Mouse (Mus musculus): ENCODE results near the gene Phc1. TPM values are rescaled to one million over a fixed set of nuclear protein-coding genes. Genes with fewer than 3 reads are reported as not detected.

Phc1 gene
- polyA plus RNA-seq, 1 experiment from 2014 or later, result 24.5 TPM

DNA sequence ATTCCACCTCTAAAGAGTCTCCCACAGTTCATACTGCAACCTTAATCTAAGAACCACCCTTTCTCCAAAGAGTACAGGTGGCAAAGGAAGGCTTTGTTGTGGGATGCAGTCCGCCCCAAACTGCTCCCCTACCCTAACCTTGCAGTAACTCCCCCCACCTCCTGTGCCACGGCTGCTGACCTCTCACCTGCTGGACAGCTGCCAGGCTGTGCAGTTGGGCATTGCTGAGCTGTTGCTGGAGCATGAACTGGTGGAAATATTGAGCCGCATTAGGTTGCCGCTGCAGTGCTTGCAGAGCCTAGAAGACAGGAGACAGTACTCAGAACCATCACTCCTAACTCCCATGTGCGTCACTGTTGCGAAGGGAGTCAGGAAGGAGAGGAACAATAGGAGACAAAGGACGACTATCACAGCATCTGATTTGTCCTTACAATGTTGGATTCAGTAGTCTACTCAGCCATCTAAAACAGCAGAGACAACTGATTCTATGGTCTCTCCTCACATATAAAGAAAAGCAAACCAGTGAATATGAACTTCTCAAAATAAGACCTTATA, 5.5 kb downstream of the Phc1 start:
- H3K27ac ChIP-seq, result no peak overlapping the region
- peaks cover 16% of the 10 kb centered on the region for H3K4me1 ChIP-seq
- no peak overlapping the region for H3K9ac ChIP-seq
- 86% methylated on average over 7 of the region's 7 CpGs for WGBS
- no peak overlapping the region for H3K4me3 ChIP-seq
- ATAC-seq (ENCODE audit: insufficient number of reproducible peaks, insufficient read depth, low FRiP score, low TSS enrichment, low read depth), result no peak
- no peaks in the 10 kb centered on the region for H3K9me3 ChIP-seq
- H3K36me3 ChIP-seq, result peaks cover 60% of the 10 kb centered on the region
- H3K27me3 ChIP-seq, result no peaks in the 10 kb centered on the region
- H3K4me2 ChIP-seq, result no peak overlapping the region

DNA sequence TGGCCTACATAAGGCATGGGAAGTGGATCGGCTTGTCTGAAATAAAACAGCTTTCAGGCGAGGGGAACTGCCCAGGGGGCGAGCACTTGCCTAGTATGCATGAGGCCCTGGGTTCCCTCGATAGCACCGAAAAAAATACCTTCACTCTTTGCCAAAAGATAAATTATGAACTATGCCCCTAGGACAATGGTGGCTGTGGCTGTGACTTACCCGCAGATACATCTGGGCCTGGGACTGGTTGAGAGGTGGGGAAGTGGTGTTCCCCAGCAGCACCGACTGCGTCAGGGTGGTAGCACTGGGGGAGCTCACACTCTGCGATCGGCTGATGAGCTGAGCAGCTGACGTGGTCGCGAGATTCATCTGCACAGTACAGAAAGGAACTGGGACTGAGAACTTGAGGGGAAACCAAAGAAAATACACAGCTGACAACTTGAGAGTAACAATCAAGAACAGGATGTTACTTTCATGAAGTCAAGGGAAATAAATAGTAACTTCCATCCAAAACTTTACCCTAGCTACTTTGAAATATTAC, 7.2 kb downstream of the Phc1 start:
- Histone ChIP-seq H3K4me2 (no peak overlapping the region), H3K27me3 (no peaks in the 10 kb centered on the region), H3K9ac (no peak overlapping the region), H3K36me3 (peaks cover 77% of the 10 kb centered on the region), H3K9me3 (no peaks in the 10 kb centered on the region), H3K27ac (no peak overlapping the region), H3K4me3 (no peak overlapping the region), H3K4me1 (peaks cover 7% of the 10 kb centered on the region)
- ATAC-seq (ENCODE audit: insufficient number of reproducible peaks, insufficient read depth, low FRiP score, low TSS enrichment, low read depth), result no peak
- 86% methylated on average over 13 of the region's 13 CpGs for WGBS

GRCm38 (mm10) chr6:122325361-122325975, 14.9 kb downstream of the Phc1 start:
- H3K9me3 ChIP-seq, result no peaks in the 10 kb centered on the region
- no peak overlapping the region for H3K4me2 ChIP-seq
- no peaks in the 10 kb centered on the region for H3K4me1 ChIP-seq
- H3K4me3 ChIP-seq, result no peak overlapping the region
- ATAC-seq (ENCODE audit: insufficient number of reproducible peaks, insufficient read depth, low FRiP score, low TSS enrichment, low read depth), result no peak
- no peak overlapping the region for H3K9ac ChIP-seq
- WGBS, result 91% methylated on average over 6 of the region's 6 CpGs
- no peaks in the 10 kb centered on the region for H3K27me3 ChIP-seq
- H3K36me3 ChIP-seq, result peaks cover 65% of the 10 kb centered on the region
- no peak overlapping the region for H3K27ac ChIP-seq

DNA sequence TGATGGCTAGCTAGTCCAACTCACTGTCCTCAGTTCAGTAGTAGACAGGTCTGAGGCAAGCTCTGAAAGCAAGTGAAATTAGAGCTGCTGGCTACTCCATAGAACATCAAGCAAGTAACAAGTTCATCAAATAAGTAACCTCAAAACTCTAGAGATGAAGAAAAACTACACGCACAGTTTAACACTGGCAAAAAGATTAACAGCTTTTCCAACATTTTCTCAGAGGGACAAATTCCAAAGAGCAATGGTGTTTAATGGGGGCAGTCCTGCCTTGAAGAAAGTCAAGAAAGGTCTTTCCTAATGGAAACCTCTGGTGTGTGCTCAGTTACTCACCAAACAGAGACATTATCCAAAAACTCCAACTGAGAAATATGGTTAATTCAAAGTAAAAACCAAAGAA, 21.6 kb downstream of the Phc1 start:
- Histone ChIP-seq H3K27me3 (no peaks in the 10 kb centered on the region), H3K36me3 (peaks cover 96% of the 10 kb centered on the region), H3K9ac (no peak overlapping the region), H3K9me3 (no peaks in the 10 kb centered on the region), H3K4me1 (no peaks in the 10 kb centered on the region), H3K27ac (no peak overlapping the region), H3K4me2 (no peak overlapping the region), H3K4me3 (no peak overlapping the region)
- WGBS, result 91% methylated on average over 1 of the region's 1 CpGs
- ATAC-seq (ENCODE audit: insufficient number of reproducible peaks, insufficient read depth, low FRiP score, low TSS enrichment, low read depth), result no peak

DNA sequence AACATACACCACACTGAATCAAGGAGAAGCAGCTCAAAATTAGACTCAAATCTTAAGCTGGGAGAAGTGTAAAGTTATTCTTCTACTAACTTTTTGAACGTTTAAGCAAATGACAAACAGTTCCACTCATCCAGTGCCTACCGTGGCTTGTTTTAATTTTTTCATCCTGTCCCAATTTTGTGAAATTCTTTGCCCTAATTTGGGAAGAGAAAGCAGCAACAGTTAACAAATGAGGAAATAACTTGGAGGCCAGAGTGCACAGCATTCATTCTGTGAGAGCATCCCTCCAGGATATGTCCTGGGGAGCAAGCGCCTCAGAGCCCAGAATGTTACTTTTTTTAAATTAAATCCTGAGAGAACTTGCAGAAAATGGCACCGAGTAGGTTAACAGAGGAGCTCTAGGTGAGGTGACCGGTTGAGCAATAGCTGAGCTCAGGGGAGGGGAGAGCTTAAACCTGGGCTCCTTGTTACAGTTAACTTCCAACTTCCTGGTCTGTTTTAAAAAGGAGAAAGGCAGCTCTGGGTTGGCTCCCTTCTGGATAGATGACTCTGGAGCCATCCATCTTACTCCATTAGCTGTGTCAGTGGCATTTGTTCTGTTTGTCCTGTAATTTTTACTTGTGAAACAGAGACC, 30.1 kb downstream of the Phc1 start:
- Histone ChIP-seq H3K27me3 (no peaks in the 10 kb centered on the region), H3K9ac (peak overlapping the region; percentile 91), H3K4me2 (peak overlapping the region; percentile 80), H3K4me3 (peak overlapping the region; percentile 91), H3K9me3 (no peaks in the 10 kb centered on the region), H3K27ac (no peak overlapping the region), H3K36me3 (peaks cover 30% of the 10 kb centered on the region), H3K4me1 (peaks cover 17% of the 10 kb centered on the region)
- no peak for ATAC-seq (ENCODE audit: insufficient number of reproducible peaks, insufficient read depth, low FRiP score, low TSS enrichment, low read depth)
- WGBS, result 55% methylated on average over 5 of the region's 5 CpGs

DNA sequence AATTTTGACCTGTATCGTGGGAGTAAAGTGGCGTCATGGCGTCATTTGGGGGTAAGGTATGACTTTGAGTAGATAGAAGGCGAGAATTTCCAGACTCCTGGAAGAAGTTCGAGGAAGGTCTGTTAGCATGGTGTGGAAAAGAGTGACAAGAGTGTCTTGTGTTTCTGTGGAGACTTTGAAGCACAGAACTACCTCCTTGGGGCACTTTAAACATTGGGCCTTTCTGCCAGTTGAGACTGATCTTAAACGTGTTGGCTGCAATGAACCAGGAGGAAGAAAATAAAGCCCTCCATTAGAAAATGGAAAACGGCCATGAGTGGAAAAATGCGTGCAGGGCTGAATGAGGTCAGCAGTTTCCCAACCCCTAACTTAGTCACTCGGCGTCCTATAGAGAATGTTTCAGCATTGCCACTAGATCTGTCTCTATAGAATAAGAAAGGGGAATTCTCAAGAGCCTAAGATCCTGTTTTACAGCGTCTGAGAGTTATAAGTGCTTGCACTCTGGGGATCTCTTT, 30.9 kb downstream of the Phc1 start:
- H3K4me1 ChIP-seq, result peaks cover 17% of the 10 kb centered on the region
- no peaks in the 10 kb centered on the region for H3K9me3 ChIP-seq
- ATAC-seq (ENCODE audit: insufficient number of reproducible peaks, insufficient read depth, low FRiP score, low TSS enrichment, low read depth), result no peak
- 6% methylated on average over 11 of the region's 11 CpGs for WGBS
- peak overlapping the region; percentile 91 for H3K4me3 ChIP-seq
- no peaks in the 10 kb centered on the region for H3K27me3 ChIP-seq
- H3K9ac ChIP-seq, result peak overlapping the region; percentile 91
- H3K4me2 ChIP-seq, result peak overlapping the region; percentile 80
- peaks cover 23% of the 10 kb centered on the region for H3K36me3 ChIP-seq
- peak overlapping the region; percentile 82; the same call in 1 of the 2 replicates for H3K27ac ChIP-seq

- peaks cover 20% of the 10 kb centered on the region for H3K4me1 ChIP-seq
- H3K4me3 ChIP-seq, result peak within 1 kb of the TSS; percentile 91
- WGBS, result under 1% methylated on average over 49 of the region's 49 CpGs
- H3K36me3 ChIP-seq, result peaks cover 16% of the 10 kb centered on the region
- H3K4me2 ChIP-seq, result peak within 1 kb of the TSS; percentile 80
- peak; percentile 100 for ATAC-seq (ENCODE audit: insufficient number of reproducible peaks, insufficient read depth, low FRiP score, low TSS enrichment, low read depth)
- no peaks in the 10 kb centered on the region for H3K9me3 ChIP-seq
- peak within 1 kb of the TSS; percentile 82 for H3K27ac ChIP-seq
- peak within 1 kb of the TSS; percentile 91 for H3K9ac ChIP-seq
- H3K27me3 ChIP-seq, result no peaks in the 10 kb centered on the region
Observed at GRCm38 (mm10) chr6:122308505-122309393, 31.6 kb downstream of the Phc1 start, which contains the start of gene M6pr. Gene M6pr, plus strand, starts transcription at chr6:122308720.

DNA sequence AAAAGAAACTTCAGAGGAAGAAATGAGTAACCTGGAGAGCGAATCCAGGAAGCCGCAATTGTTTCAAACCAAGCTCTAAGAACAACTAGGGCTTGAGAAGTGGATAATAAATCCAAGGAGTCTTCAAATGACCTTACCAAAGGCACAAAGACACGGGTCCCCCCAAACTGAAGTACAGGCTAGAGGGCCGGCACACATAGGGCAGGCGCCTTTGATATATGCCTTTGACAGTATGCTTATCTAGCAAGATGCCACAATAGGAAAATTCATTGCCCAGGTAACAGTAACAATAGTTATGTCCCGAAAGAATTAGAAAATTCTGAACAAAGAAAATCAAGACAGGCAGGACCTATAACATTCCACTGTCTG, 32.2 kb downstream of the Phc1 start:
- Histone ChIP-seq H3K27me3 (no peaks in the 10 kb centered on the region), H3K9me3 (no peaks in the 10 kb centered on the region), H3K36me3 (peaks cover 9% of the 10 kb centered on the region), H3K4me2 (peak overlapping the region; percentile 80), H3K4me1 (peaks cover 22% of the 10 kb centered on the region), H3K4me3 (peak overlapping the region; percentile 91), H3K27ac (0 out of 2 replicates have a peak overlapping the region, but pooled peaks have one; percentile 28), H3K9ac (no peak overlapping the region)
- WGBS, result 71% methylated on average over 6 of the region's 6 CpGs
- ATAC-seq (ENCODE audit: insufficient number of reproducible peaks, insufficient read depth, low FRiP score, low TSS enrichment, low read depth), result peak; percentile 4; the same call in 1 of the 2 replicates

GRCm38 (mm10) chr6:122306707-122307106, 33.7 kb downstream of the Phc1 start:
- WGBS, result 85% methylated on average over 4 of the region's 4 CpGs
- Histone ChIP-seq H3K27ac (no peak overlapping the region), H3K4me3 (no peak overlapping the region), H3K36me3 (no peaks in the 10 kb centered on the region), H3K9ac (no peak overlapping the region), H3K27me3 (no peaks in the 10 kb centered on the region), H3K4me2 (no peak overlapping the region), H3K9me3 (no peaks in the 10 kb centered on the region), H3K4me1 (peaks cover 22% of the 10 kb centered on the region)
- no peak for ATAC-seq (ENCODE audit: insufficient number of reproducible peaks, insufficient read depth, low FRiP score, low TSS enrichment, low read depth)

GRCm38 (mm10) chr6:122304790-122305555, 35.4 kb downstream of the Phc1 start:
- H3K9me3 ChIP-seq, result no peaks in the 10 kb centered on the region
- no peak overlapping the region for H3K9ac ChIP-seq
- no peaks in the 10 kb centered on the region for H3K36me3 ChIP-seq
- peaks cover 12% of the 10 kb centered on the region for H3K4me1 ChIP-seq
- H3K4me3 ChIP-seq, result no peak overlapping the region
- no peak for ATAC-seq (ENCODE audit: insufficient number of reproducible peaks, insufficient read depth, low FRiP score, low TSS enrichment, low read depth)
- H3K27ac ChIP-seq, result no peak overlapping the region
- no peaks in the 10 kb centered on the region for H3K27me3 ChIP-seq
- H3K4me2 ChIP-seq, result no peak overlapping the region
- 83% methylated on average over 12 of the region's 12 CpGs for WGBS

Data from embryonic facial prominence, embryonic 13.5 days (tissue).